Mouse (Mus musculus) spleen, adult 2 months (tissue): ENCODE results near the gene Poc5. TPM values are rescaled to one million over a fixed set of nuclear protein-coding genes. Genes with fewer than 3 reads are reported as not detected.

Source experiments
- DNase-seq, 2 experiments: peaks; one replicate each; pipeline versions ENCODE4 v3.0.0 to v3.0.0-alpha.2; 2012 to 2021; ENCODE audit warnings: low spot score in 2 of 2, low read depth in 1 of 2
- H3K27ac ChIP-seq: fragments of 200-500 bp; 2 replicates; pipeline ENCODE4 v1.5.1; 2012; ENCODE audit warnings: low read length, inconsistent platforms; ENCODE audit not compliant: insufficient read depth
- H3K27me3 ChIP-seq: fragments of 200-500 bp; 2 replicates; pipeline ENCODE4 v1.6.1; 2012; ENCODE audit warnings: mild to moderate bottlenecking, moderate library complexity, low read length, inconsistent platforms; ENCODE audit not compliant: control insufficient read depth, insufficient read depth
- H3K36me3 ChIP-seq: fragments of 200-500 bp; 2 replicates; pipeline ENCODE4 v1.6.1; 2012; ENCODE audit warnings: mild to moderate bottlenecking, low read length, inconsistent platforms; ENCODE audit not compliant: control insufficient read depth, insufficient read depth
- H3K4me1 ChIP-seq: fragments of 200-500 bp; 2 replicates; pipeline ENCODE4 v1.6.1; 2011; ENCODE audit warnings: inconsistent platforms; ENCODE audit not compliant: control insufficient read depth, insufficient read depth, insufficient read length
- H3K4me3 ChIP-seq: fragments of 200-500 bp; 2 replicates; pipeline ENCODE4 v1.5.1; 2011; ENCODE audit warnings: mild to moderate bottlenecking, inconsistent platforms; ENCODE audit not compliant: insufficient read depth, insufficient read length; ENCODE audit errors: extremely low read depth
- CTCF ChIP-seq: fragments of 200-500 bp; IDR thresholded peaks from 2 replicates; pipeline ENCODE4 v1.5.1; 2011; ENCODE audit warnings: mild to moderate bottlenecking, inconsistent platforms; ENCODE audit not compliant: insufficient read depth, insufficient read length, insufficient replicate concordance; ENCODE audit errors: extremely low read depth
- POLR2A ChIP-seq: fragments of 200-500 bp; IDR thresholded peaks from 2 replicates; pipeline ENCODE4 v1.6.1; 2011; ENCODE audit warnings: low read depth, low read length, inconsistent platforms
- WGBS: fragments of 180-500 bp; shearing (Covaris S2); methylation state at CpG from one replicate; pipeline ENCODE4 v1.1.7; 2018; 5-methylcytosine and 5-hydroxymethylcytosine counted together
- polyA plus RNA-seq: library from polyadenylated mRNA; depleted of rRNA; stranded (reverse); fragments of >200 nt; gene quantifications from 2 replicates; pipeline ENCODE4 v1.2.3, GENCODE M21; 2012; rRNA removed

The Poc5 gene
- 3.5 and 3.6 TPM in 2 replicates for polyA plus RNA-seq

DNA sequence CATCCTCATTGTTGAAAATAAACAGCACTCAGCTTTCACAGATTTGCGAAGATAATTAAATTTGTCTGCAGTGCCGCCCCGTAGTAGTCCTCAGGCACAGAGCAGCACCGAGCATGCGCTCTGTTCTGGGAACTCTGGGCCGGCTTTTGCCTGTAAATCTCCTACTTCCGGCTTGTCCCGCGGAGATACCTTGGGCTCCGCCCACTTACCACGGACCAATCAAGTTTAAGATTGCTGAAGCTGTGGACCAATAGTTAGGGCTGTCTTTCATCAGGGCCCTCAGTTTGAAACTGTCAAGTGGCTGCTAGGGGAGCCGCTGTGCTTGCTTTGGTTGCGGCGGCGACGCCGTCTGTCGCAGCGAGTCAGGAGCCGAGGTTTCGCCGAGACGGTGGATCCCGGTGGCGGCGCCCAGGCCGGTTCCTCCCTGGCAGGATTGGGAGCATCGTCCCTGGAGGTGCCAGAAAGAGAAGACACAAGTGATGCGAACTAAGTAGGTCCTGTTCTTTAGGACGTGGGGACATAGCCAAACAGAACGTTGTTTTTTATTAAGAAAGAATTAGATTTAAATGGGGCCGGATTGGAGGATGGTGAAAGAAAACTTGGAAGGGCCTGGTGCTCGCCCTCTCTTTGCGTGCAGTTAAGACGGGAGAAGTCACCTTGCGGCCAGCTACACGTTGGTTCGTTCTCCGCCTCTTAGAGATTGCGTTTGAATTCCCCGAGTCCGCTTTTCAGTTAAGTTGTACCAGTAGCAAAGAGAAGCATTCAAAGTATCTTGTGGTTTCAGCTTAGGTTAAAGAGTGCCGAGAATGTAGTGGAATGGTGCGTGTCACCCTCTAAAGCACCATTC is at the start of gene Poc5:
Gene Poc5, plus strand, starts transcription at position 253 of the 847 bp plus-strand sequence.
- DNase-seq: peak; percentile 96 to 98
- Histone ChIP-seq H3K4me1 (0 out of 2 replicates have a peak, but pooled peaks cover 3% of the 10 kb centered on the region), H3K4me3 (peak within 1 kb of the TSS; percentile 87), H3K27me3 (no peaks in the 10 kb centered on the region), H3K36me3 (peaks cover 15% of the 10 kb centered on the region), H3K27ac (peak within 1 kb of the TSS; percentile 65; the same call in 1 of the 2 replicates)
- TF ChIP-seq CTCF: no peak
- TF ChIP-seq POLR2A: peak; percentile 24; the same call in 1 of the 2 replicates
- under 1% methylated on average over 44 of the region's 44 CpGs for WGBS

DNA sequence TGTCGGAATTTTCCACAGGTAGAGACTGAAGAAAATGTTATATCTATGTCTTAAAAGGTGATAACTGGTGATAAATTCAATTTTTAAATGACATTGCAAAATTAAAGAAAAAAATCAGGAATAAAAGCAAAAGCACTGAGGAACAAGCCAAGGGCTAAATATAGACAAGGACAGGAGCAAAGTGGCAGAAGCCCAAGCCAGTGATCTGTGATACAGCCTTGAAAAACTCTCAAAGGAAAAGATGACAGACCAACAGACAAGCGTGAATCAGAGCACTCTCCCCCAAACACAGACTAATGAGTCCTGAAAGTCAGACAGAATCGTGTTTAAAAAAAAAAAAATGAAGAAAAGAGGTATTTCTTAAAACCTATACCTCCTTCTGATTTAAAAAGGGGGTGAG is 46.6 kb upstream of the Poc5 start:
- 73% methylated on average over 3 of the region's 3 CpGs for WGBS
- TF ChIP-seq CTCF (no peak), POLR2A (no peak)
- Histone ChIP-seq H3K4me3 (no peak overlapping the region), H3K27ac (no peak overlapping the region), H3K4me1 (no peaks in the 10 kb centered on the region), H3K36me3 (no peaks in the 10 kb centered on the region), H3K27me3 (no peaks in the 10 kb centered on the region)
- DNase-seq: no peak

DNA sequence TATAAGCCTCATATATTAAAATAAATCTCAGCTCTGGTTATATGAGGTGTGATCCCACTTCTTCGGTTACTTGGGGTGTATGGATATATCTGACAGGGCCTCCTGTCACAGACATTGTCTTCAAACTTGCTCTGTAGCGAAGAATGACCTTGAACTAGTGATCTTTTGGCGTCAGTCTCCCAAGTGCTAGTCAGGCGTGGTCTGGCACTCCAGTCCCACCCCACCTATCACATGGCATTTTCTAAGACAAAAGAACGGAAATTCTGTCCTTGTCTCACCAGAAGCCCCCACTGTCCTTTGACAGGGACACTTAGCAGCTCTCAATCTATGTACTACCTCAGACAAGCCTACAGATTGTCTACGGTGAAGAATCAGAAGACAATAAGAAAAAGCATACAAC is 43.3 kb upstream of the Poc5 start:
- H3K4me1 ChIP-seq: no peaks in the 10 kb centered on the region
- TF ChIP-seq CTCF (no peak), POLR2A (no peak)

DNA sequence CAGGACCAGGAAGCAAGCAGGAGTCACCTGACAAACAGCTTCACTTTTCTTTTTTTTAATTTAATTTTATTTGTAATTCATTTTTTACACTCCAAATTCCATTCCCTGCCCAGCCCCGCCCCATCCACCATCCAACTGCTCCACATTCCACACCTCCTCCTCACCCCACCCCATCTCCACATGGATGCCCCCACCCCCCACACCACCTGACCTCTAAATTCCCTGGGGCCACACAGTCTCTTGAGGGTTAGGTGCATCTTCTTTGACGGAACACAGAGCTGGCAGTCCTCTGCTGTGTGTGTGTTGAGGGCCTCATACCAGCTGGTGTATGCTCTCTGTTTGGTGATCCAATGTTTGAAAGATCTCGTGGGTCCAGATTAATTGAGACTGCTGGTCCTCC is 41.5 kb upstream of the Poc5 start:
- Histone ChIP-seq H3K4me1 (no peaks in the 10 kb centered on the region), H3K36me3 (no peaks in the 10 kb centered on the region), H3K27me3 (no peaks in the 10 kb centered on the region), H3K27ac (no peak overlapping the region), H3K4me3 (no peak overlapping the region)
- WGBS: 69% methylated on average over 3 of the region's 3 CpGs
- TF ChIP-seq POLR2A: no peak
- no peak for TF ChIP-seq CTCF
- DNase-seq: no peak

More for the DNA sequence above, 43.3 kb upstream of the Poc5 start:
- WGBS: 85% methylated on average over 6 of the region's 6 CpGs
- no peak overlapping the region for H3K27ac ChIP-seq
- H3K4me3 ChIP-seq: no peak overlapping the region
- no peaks in the 10 kb centered on the region for H3K27me3 ChIP-seq
- no peak for DNase-seq
- no peaks in the 10 kb centered on the region for H3K36me3 ChIP-seq

DNA sequence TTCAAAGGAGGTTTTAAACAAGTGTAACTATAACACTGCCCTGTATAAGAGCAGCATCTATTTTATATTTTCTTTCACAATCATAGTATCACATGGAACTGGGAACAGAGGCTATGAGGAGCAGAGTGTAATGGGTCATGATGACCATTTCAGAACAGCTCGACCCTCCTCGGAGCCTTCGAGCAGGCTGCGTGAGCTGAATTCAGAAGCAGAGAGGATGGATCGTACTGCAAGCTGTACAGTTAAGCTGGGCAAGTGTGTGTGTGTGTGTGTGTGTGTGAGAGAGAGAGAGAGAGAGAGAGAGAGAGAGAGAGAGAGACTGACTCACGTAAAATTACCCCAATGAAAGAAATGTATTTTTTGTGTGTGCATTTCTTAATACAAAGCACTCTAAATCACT is 37.9 kb upstream of the Poc5 start:
- H3K27ac ChIP-seq: no peak overlapping the region
- no peaks in the 10 kb centered on the region for H3K4me1 ChIP-seq
- 89% methylated on average over 6 of the region's 6 CpGs for WGBS
- no peaks in the 10 kb centered on the region for H3K36me3 ChIP-seq
- DNase-seq: no peak
- TF ChIP-seq POLR2A: no peak
- TF ChIP-seq CTCF: no peak
- no peak overlapping the region for H3K4me3 ChIP-seq
- H3K27me3 ChIP-seq: no peaks in the 10 kb centered on the region

DNA sequence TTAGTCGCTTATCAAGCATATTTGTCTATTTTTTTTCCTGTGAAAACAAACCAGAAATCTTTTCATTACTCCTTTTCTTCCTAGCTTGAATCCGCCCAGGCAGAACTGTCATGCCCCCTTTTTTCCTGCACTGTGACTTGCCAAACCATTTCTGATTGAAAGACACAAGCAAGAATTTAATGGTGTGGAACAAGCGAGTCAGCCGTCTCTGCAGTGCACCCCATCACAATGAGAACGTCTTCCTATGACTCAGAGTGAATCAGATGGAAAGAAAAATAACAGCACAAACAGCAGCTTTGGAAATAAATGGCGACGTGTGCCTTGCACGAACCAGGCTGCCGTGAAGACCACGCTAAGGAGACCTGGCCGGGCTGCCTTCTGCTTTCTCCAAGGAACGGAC is 36.8 kb upstream of the Poc5 start:
- Histone ChIP-seq H3K36me3 (no peaks in the 10 kb centered on the region), H3K27me3 (no peaks in the 10 kb centered on the region), H3K27ac (no peak overlapping the region), H3K4me3 (no peak overlapping the region), H3K4me1 (no peaks in the 10 kb centered on the region)
- TF ChIP-seq CTCF: no peak
- TF ChIP-seq POLR2A: no peak
- no peak for DNase-seq
- WGBS: 83% methylated on average over 12 of the region's 12 CpGs

DNA sequence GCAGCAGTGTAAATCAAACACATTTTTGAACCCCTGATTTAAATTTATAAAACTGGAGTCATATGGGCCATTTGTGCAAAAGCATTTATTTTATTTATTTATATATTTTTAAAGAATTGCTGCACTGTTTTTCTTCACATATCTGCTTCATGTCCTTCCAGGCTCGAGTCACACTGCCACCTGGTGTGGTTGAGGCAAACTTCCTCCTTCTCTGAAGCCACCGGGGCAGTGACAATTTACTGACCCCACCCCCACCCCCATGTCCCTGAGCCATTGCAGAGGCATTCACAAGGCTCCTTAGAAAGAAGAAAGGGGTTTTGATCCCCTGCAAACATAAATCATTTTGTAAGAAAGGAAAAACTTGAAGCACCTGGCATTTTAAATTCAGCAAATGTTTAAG is 12.6 kb upstream of the Poc5 start:
- no peak overlapping the region for H3K27ac ChIP-seq
- DNase-seq: no peak
- no peaks in the 10 kb centered on the region for H3K36me3 ChIP-seq
- no peak overlapping the region for H3K4me3 ChIP-seq
- TF ChIP-seq CTCF (no peak), POLR2A (no peak)
- H3K27me3 ChIP-seq: no peaks in the 10 kb centered on the region
- 0% methylated on average over 2 of the region's 2 CpGs for WGBS
- H3K4me1 ChIP-seq: no peaks in the 10 kb centered on the region
